In genomic region chr1:180362844-180363243, GRCm38 (mm10) we compare ENCODE assay signal across 16 mouse cellular contexts. TPM values are rescaled to one million over a fixed set of nuclear protein-coding genes. Genes with fewer than 3 reads are reported as not detected.
A peak's percentile ranks its signal among the peaks of the same experiment; 100 is the strongest.
DNase-seq lines count a peak whose midpoint lies in the region; ATAC-seq and TF ChIP-seq lines count a peak whose summit lies in the region.
"Had no signal": no experiment of that assay in that cellular context is flagged by ENCODE, and none has a peak within 500 bp of the region (broad histone marks: within the 10 kb centered on the region; RNA-seq: fewer than 3 reads in every experiment).

No protein-coding gene starts in this region.

- H3K36me3 ChIP-seq in heart, embryonic 12.5 days, result 0 out of 2 replicates have a peak, but pooled peaks cover 4% of the 10 kb centered on the region
- no peaks in the 10 kb centered on the region for H3K36me3 ChIP-seq in kidney, adult 2 months (ENCODE audit: control insufficient read depth, insufficient read depth, low read length)
- 0 out of 2 replicates have a peak, but pooled peaks cover 5% of the 10 kb centered on the region for H3K36me3 ChIP-seq in lung, embryonic 14.5 days (ENCODE audit: insufficient read depth)
- H3K36me3 ChIP-seq: neural tube, embryonic 13.5 days had no signal

- peak overlapping the region; percentile 61 for H3K27ac ChIP-seq in heart, embryonic 12.5 days (ENCODE audit: poor library complexity, severe bottlenecking)
- H3K27ac ChIP-seq in kidney, adult 2 months (ENCODE audit: insufficient read depth, low read depth, low read length), result peak overlapping the region; percentile 82; the same call in 1 of the 2 replicates
- peak overlapping the region; percentile 58; the same call in 1 of the 2 replicates for H3K27ac ChIP-seq in lung, embryonic 14.5 days (ENCODE audit: low read depth)

- no peak overlapping the region for H3K9ac ChIP-seq in heart, embryonic 12.5 days
- H3K9ac ChIP-seq in lung, embryonic 14.5 days, result no peak overlapping the region
- H3K9ac ChIP-seq: neural tube, embryonic 13.5 days had no signal

- H3K27me3 ChIP-seq in heart, embryonic 12.5 days (replicated peaks), result peaks cover 6% of the 10 kb centered on the region; the same call in 1 of the 2 replicates
- H3K27me3 ChIP-seq in kidney, adult 2 months (replicated peaks; ENCODE audit: control insufficient read depth, insufficient read depth, low read length), result no peaks in the 10 kb centered on the region
- no peaks in the 10 kb centered on the region for H3K27me3 ChIP-seq in lung, embryonic 14.5 days (ENCODE audit: insufficient read depth, low read length)
- H3K27me3 ChIP-seq: megakaryocyte, embryonic 14.5 days; neural tube, embryonic 13.5 days; Patski had no signal

- DNase-seq in heart, adult 11 months, result no peak
- DNase-seq in kidney, adult 2 months, result no peak
- DNase-seq in kidney, adult 18-20 months, result no peak
- DNase-seq in lung, embryonic 14.5 days, result no peak
- DNase-seq in lung, postnatal 25 days (ENCODE audit: low spot score), result no peak
- peak; percentile 52 for DNase-seq in induced T-regulatory cell, adult 2 months (ENCODE audit: low read depth)
- no peak for DNase-seq in adrenal gland, adult (ENCODE audit: inconsistent age in 2 of 2, low spot score in 1 of 2)
- DNase-seq: kidney, adult 8-10 months; layer of hippocampus, adult 9-11 months; right cerebral cortex, postnatal 4 days had no signal

- peaks cover 74% of the 10 kb centered on the region for H3K4me1 ChIP-seq in heart, embryonic 12.5 days (replicated peaks)
- H3K4me1 ChIP-seq in kidney, adult 2 months (ENCODE audit: control insufficient read depth, insufficient read depth, low read length), result peaks cover 28% of the 10 kb centered on the region
- H3K4me1 ChIP-seq in lung, embryonic 14.5 days (ENCODE audit: insufficient read depth), result peaks cover 15% of the 10 kb centered on the region; the same call in 1 of the 2 replicates

- no peak overlapping the region for H3K4me3 ChIP-seq in heart, embryonic 12.5 days
- no peak overlapping the region for H3K4me3 ChIP-seq in kidney, adult 2 months (ENCODE audit: insufficient read depth, low read depth, low read length)
- H3K4me3 ChIP-seq in lung, embryonic 14.5 days (ENCODE audit: low read depth, low read length), result no peak overlapping the region
- H3K4me3 ChIP-seq: neural tube, embryonic 13.5 days had no signal

- no peaks in the 10 kb centered on the region for H3K9me3 ChIP-seq in heart, embryonic 12.5 days (replicated peaks)
- no peaks in the 10 kb centered on the region for H3K9me3 ChIP-seq in lung, embryonic 14.5 days (ENCODE audit: low read depth, low read length)
- H3K9me3 ChIP-seq: neural tube, embryonic 13.5 days had no signal

- no peak for TF ChIP-seq CTCF in kidney, adult 2 months (conservative IDR thresholded peaks at IDR 0.05; ENCODE audit: insufficient read depth, insufficient read length, low read depth, low read length)
- no peak for TF ChIP-seq CTCF in lung, embryonic 14.5 days (IDR thresholded peaks at IDR 0.05; ENCODE audit: low read depth)

- no peak for ATAC-seq in heart, embryonic 12.5 days (ENCODE audit: insufficient number of reproducible peaks, low FRiP score)
- ATAC-seq in lung, embryonic 14.5 days (ENCODE audit: insufficient read depth), result no peak
- ATAC-seq: forebrain, embryonic 14.5 days; midbrain, embryonic 16.5 days; Patski had no signal

- TF ChIP-seq POLR2A in kidney, adult 2 months (IDR thresholded peaks at IDR 0.05; ENCODE audit: low read depth, low read length), result no peak

- WGBS in heart, embryonic 12.5 days, result 67% methylated on average over 5 of the region's 5 CpGs
- 71% methylated on average over 5 of the region's 5 CpGs for WGBS in kidney, adult 2 months
- WGBS in lung, embryonic 14.5 days, result 71% methylated on average over 5 of the region's 5 CpGs

- H3K4me2 ChIP-seq in heart, embryonic 12.5 days, result no peak overlapping the region
- H3K4me2 ChIP-seq in lung, embryonic 14.5 days, result peak overlapping the region; percentile 15; the same call in 1 of the 2 replicates

RNA-seq across cellular contexts. Expression of gene Itpkb, which starts 32.6 kb away (rescaled TPM):
- polyA plus RNA-seq in heart, embryonic 12.5 days (2016; fragmentation: Nextera tagmentation; extraction: Ambion mirVana), result 7.2 and 9.1 TPM in 2 replicates
- polyA plus RNA-seq in kidney, adult 2 months (2012; rRNA removed), result 14.1 and 14.9 TPM in 2 replicates
- 8.1 and 9.0 TPM in 2 replicates for polyA plus RNA-seq in lung, embryonic 14.5 days (2014; fragmentation: Nextera tagmentation; extraction: Ambion mirVana)
